Mouse (Mus musculus): ENCODE results near the gene Snai1.
A peak's percentile ranks its signal among the peaks of the same experiment; 100 is the strongest.

The Snai1 gene

GRCm38 (mm10) chr2:167585273-167585672, 47.3 kb downstream of the Snai1 start:
- DNase-seq (ENCODE audit: low read depth) = no peak

- DNase-seq (ENCODE audit: low read depth) = no peak
Observed at GRCm38 (mm10) chr2:167586041-167586440, 48.0 kb downstream of the Snai1 start.

- DNase-seq (ENCODE audit: low read depth) = no peak
Observed at GRCm38 (mm10) chr2:167586976-167587375, 49.0 kb downstream of the Snai1 start.

GRCm38 (mm10) chr2:167588774-167589577, 51.0 kb downstream of the Snai1 start:
- DNase-seq (ENCODE audit: low read depth) = peak; percentile 62
